Mouse (Mus musculus) activated CD4-positive, CD25-positive, alpha-beta regulatory T cell (primary cell): ENCODE results near the gene Xlr3c. TPM values are rescaled to one million over a fixed set of nuclear protein-coding genes. Genes with fewer than 3 reads are reported as not detected.

Experiments
- polyA plus RNA-seq, 2 experiments: library from polyadenylated mRNA; unstranded; fragments of 100-300 nt; shearing (Covaris generic); gene quantifications; one replicate each; pipeline ENCODE4 v1.2.1; 2017

Xlr3c gene
- under 1 TPM in 1 of 2 experiments, not detected in 1; 0.13 TPM for polyA plus RNA-seq

GRCm38 (mm10) chrX:73265270-73265669, at the start of gene Xlr3c:
Xlr3c (minus strand) TSS chrX:73265390.

GRCm38 (mm10) chrX:73292876-73293275, 27.7 kb upstream of the Xlr3c start, which contains the start of the genes Xlr5a and Xlr5c:
Xlr5a (minus strand) TSS chrX:73292976.
Xlr5c (minus strand) TSS chrX:73292976.

GRCm38 (mm10) chrX:73242821-73243325, 22.3 kb downstream of the Xlr3c start, which contains the start of gene Xlr4c:
Xlr4c (minus strand) TSS chrX:73243130.

GRCm38 (mm10) chrX:73227914-73228605, 37.1 kb downstream of the Xlr3c start, which contains the start of gene F8a:
F8a (plus strand) TSS chrX:73228291.

GRCm38 (mm10) chrX:73213819-73214564, 51.2 kb downstream of the Xlr3c start, which contains the start of gene Xlr4b:
Xlr4b (plus strand) TSS chrX:73214333.

Other genes starting within 250 kb of the Xlr3c start
- under 1 TPM in 1 of 2 experiments, not detected in 1; 0.22 TPM for gene Pnma5, start 228.3 kb downstream of the Xlr3c start, polyA plus RNA-seq
- gene Pnma3, start 200.6 kb downstream of the Xlr3c start, polyA plus RNA-seq, result not detected
- gene Xlr4a, start 182.9 kb downstream of the Xlr3c start, polyA plus RNA-seq, result 10 to 100 TPM; 78.3 to 92.0 TPM
- gene Xlr3a, start 168.3 kb downstream of the Xlr3c start, polyA plus RNA-seq, result 1 to 10 TPM in 1 of 2 experiments, under 1 TPM in 1; 0.33 to 4.0 TPM
- gene Gm14685, start 148.3 kb downstream of the Xlr3c start, polyA plus RNA-seq, result under 1 TPM in 1 of 2 experiments, not detected in 1; 0.20 TPM
- not detected for gene Xlr5b, start 116.6 kb downstream of the Xlr3c start, polyA plus RNA-seq
- not detected for gene DXBay18, start 115.9 kb downstream of the Xlr3c start, polyA plus RNA-seq
- not detected for gene Spin2d, start 88.4 kb downstream of the Xlr3c start, polyA plus RNA-seq
- gene Xlr3b, start 73.2 kb downstream of the Xlr3c start, polyA plus RNA-seq, result 10 to 100 TPM in 1 of 2 experiments, 1 to 10 TPM in 1; 4.4 to 19.7 TPM
- gene Xlr4b, start 51.1 kb downstream of the Xlr3c start, polyA plus RNA-seq, result 100 to 1,000 TPM; 126 to 145 TPM
- gene F8a, start 37.1 kb downstream of the Xlr3c start, polyA plus RNA-seq, result 10 to 100 TPM; 17.4 to 19.3 TPM
- 10 to 100 TPM; 60.1 to 81.5 TPM for gene Xlr4c, start 22.3 kb downstream of the Xlr3c start, polyA plus RNA-seq
- gene Xlr5a, start 27.6 kb upstream of the Xlr3c start, polyA plus RNA-seq, result under 1 TPM in 1 of 2 experiments, not detected in 1; 0.12 TPM
- gene Xlr5c, start 27.6 kb upstream of the Xlr3c start, polyA plus RNA-seq, result not detected
- not detected for gene Gm45015, start 71.5 kb upstream of the Xlr3c start, polyA plus RNA-seq
- 10 to 100 TPM in 1 of 2 experiments, 1 to 10 TPM in 1; 8.2 to 11.7 TPM for gene Zfp275, start 77.2 kb upstream of the Xlr3c start, polyA plus RNA-seq
- not detected for gene Gm18336, start 133.3 kb upstream of the Xlr3c start, polyA plus RNA-seq
- under 1 TPM in 1 of 2 experiments, not detected in 1; 0.25 TPM for gene Zfp92, start 145.7 kb upstream of the Xlr3c start, polyA plus RNA-seq
- not detected for gene Trex2, start 170.0 kb upstream of the Xlr3c start, polyA plus RNA-seq
- gene Haus7, start 193.7 kb upstream of the Xlr3c start, polyA plus RNA-seq, result 10 to 100 TPM; 23.0 to 36.2 TPM
- gene Bgn, start 218.2 kb upstream of the Xlr3c start, polyA plus RNA-seq, result under 1 TPM in 1 of 2 experiments, not detected in 1; 0.06 TPM
- not detected for gene Atp2b3, start 237.7 kb upstream of the Xlr3c start, polyA plus RNA-seq